Mouse (Mus musculus) central nervous system, embryonic 11.5 days (tissue): ENCODE measurements around the gene Rcn1. TPM values are rescaled to one million over a fixed set of nuclear protein-coding genes. Genes with fewer than 3 reads are reported as not detected.

Experiments
- polyA plus RNA-seq: library from polyadenylated mRNA; depleted of rRNA; stranded (reverse); fragments of >200 nt; gene quantifications from 2 replicates; pipeline ENCODE4 v1.2.3, GENCODE M21; 2012; rRNA removed

Gene Rcn1
- 90.8 and 91.9 TPM in 2 replicates for polyA plus RNA-seq

GRCm38 (mm10) chr2:105399085-105399891 is at the start of gene Rcn1:
Gene Rcn1, minus strand, starts transcription at chr2:105399319.

Other genes with a start within 250 kb of the Rcn1 start
- 0.04 and 0.32 TPM in 2 replicates for gene Them7, start 175.0 kb downstream of the Rcn1 start, polyA plus RNA-seq